Mouse (Mus musculus): Measurements from ENCODE around the gene Gm7271.

The Gm7271 gene

DNA sequence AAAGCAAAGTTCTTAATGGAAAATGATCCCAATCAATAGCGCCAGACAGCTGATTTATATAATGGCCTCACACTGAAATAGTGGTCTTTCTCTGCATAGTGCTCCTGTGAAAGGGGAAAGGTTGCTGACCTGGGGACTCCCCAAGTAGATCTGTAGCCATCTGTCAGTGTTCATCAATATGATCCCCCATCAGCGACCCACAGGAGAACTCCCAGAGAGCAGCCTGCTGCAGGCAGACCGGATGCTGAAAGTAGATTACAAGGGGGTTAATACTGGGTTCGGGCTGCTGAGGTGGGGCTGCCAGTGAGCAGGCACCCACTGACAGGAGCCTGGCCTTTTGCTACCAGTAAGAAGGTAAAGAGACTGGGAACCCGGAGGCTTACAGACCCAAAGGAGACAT, at the start of gene Gm7271:
Gene Gm7271, plus strand, starts transcription at position 230 of the 400 bp plus-strand sequence.
- no peak for DNase-seq

DNA sequence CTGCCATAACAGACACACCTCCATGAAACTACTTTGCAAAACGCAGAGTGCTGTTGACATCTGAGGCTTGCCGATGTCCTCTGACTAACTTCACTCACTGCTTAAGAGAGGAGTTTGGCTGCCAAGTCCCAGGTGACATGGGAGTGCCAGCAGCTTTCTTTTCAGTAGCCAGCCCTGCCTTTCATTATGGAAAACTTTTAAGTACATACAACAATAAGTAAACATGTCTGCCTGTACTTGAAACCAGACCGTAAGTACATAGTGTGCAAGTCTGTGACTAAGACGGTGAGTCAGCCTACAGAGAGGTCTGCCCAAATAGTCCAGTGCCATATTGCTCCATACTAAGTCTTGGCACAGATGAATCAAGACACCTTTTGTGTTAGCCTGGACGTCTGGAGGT, 46.7 kb upstream of the Gm7271 start:
- no peak for DNase-seq

DNA sequence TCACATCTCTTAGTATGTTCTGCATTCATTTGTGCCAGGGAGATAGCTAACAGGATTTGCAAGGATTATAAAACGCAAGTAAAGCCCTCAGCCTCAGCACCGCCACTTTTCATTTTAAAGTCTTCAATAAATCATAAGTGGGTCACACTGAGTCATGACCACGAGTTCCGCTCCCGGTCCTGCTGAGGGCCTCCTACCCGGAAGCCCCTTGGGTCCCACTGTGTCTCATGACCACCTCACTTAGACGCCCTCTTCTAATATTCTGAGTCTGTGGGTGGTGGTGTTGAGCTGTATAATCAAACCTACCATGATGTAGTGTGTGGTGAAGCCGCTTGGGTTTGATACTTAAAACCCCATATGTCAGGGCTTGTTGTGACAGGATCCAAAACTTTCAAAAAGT, 46.1 kb upstream of the Gm7271 start:
- no peak for DNase-seq

DNA sequence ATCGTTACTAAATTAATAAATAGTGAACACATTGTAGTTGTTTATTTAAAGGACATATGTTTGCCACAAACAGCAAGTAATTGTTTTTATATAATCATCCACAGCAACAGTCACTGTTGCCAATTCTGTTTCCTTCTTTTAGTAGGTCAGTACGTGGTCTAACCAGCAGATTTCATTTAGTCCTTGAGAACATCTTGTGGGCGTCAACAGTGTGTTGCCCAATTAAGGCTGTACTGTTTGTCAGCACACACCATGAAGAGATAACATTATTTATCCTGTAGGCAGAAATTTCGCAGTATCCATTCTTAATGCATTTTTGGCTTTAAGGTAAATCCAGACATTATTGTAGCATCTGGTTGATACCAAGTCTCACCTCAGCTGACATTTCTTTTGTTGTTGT, 42.4 kb upstream of the Gm7271 start:
- no peak for DNase-seq

DNA sequence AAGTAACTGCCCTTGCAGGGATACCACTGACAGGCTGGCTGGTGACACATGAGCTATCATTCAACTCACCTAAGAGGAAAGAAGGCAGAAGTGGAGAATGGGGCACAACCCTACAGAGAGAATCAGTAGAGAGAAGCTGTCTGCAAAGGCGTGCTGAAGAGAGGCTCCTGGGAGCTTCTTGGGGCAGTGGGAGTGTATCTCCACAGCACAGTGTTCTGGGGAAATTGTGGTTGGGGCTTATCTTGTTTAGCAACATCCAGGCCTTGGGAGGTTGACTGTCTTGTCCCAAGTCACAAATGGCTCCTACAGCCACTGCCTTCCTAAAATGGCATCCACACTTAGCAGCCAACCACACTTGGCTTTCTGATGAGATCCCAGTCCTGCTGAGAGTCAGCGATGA, 8.9 kb upstream of the Gm7271 start:
- DNase-seq = no peak

DNA sequence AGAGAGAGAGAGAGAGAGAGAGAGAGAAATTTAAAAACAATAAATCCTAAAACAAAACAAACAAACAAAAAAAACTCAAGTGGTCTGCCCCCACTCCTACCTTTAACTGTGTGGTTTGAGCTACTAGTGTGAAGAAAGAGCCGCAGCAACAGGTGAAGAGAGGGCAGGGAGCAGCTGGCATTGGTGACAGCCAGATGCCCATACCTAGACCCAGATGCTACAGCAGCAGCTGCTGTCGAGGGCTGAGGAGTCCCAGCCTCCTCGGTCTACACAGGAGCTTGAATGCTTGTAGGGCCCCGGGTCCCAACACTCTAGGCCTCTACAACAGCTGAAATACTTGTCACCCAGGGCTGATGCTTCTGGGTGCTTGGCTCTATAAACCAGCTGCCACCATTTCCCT, 7.0 kb upstream of the Gm7271 start:
- no peak for DNase-seq

DNA sequence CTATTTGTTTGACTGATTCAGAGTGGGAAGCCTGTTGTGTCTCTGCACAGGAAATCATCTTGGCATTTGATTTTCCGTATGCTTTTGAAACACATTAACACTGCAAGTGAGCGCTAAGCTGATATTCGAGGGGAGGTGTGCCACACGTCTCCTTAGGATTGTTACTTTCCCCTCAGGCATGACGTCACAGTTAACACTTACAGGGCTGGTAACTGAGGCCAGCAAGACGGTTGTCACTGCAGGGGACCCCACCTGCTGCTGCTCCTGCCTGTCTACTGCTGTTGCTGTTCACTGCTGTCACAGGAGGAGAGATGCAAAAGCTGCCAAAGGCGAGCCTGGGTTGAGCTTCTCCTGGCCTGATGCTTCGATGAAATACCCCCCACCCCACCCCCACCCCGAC, 6.1 kb upstream of the Gm7271 start:
- no peak for DNase-seq

DNA sequence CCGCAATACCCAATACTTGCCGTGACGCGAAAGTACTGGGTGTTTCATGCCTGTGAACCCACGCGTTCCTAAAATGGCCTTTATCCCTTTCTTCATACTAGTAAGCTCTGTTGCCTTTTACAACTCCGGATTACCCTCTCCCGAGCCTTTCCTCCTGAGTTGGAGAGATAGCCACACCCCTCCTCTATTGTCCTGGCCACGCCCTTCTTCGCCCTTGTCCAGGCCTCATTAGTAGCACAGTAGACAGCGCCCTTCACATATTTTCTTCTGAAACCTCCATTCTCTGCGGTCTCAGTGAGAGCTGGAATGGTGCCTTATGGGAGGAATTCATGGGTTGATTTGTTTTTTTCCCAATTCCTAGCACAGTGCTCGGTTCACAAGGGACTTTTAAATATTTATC, 11.3 kb downstream of the Gm7271 start:
- DNase-seq = no peak

DNA sequence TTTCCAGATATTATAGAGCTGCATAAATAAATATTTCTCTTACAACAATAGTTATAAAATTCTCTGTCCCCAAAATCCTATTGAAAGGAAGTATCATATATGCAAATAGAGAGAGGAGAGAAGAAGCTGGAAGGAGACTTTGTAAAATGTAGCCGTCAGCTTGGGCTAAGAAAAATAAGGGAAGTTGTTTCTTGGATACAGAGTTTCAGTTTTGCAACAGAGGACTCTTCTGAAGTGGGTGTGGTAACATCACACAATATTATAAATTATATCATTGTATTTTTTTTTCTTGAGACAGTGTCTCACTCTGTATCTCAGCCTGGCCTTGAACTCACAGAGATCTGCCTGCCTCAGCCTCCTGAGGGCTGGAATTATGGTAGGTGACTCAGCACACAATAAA, 38.6 kb downstream of the Gm7271 start:
- DNase-seq = no peak

DNA sequence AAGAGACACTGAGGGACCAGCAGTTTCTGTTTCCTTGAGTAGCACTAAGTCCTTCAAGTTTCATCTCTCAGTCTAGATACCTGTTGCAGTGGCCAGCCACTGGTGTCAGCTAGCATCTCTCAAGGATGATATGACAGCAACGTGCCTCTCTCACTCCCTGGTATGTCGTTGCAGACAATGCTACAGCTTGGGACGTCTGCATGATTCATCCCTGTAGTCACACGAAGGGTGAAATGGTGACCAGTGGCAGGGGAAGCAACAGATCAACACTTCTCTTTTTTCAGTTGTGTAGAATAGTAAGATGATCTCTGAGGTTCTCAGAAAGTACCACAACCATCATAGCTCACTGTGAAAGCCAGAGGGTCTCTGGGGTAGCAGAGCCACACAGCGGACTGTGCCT, 40.8 kb downstream of the Gm7271 start:
- no peak for DNase-seq

DNA sequence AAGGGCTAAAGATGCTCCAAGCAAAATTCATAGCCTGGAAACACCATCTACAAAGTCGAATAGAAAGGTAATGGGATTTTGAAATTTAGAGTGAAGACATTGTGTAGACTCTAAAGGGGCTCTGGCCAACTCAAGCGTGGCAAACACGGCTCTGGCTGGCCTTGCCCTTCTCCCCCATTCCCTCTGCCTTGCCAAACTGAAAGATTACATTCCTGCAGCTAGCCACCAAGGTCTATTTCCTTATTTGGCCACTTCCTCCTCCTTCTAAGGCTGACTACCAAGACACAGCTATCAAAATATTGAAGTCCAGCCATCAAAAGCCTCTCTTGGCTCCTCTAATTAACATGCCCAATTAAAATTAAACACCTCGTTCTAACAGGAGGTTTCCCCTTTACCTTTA, 41.2 kb downstream of the Gm7271 start:
- DNase-seq = no peak

DNA sequence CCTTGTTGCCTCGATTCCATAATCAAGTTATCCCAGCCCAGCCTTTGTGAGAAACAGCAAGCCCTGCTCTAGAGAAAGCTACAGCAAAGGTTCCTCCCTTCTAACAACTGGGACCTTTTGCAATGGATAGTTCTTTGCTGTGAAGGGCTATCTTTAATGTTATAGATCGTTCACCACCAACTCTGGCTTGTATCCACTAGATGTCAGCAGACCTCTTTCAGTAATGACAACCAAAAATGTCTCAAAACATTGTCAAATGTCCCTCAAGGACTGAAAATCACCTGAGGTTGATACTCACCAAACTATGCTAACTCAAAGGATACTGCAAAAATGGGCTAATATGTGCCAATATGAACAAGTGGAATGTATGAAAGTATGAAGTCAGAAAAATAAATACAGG, 42.0 kb downstream of the Gm7271 start:
- DNase-seq = no peak

DNA sequence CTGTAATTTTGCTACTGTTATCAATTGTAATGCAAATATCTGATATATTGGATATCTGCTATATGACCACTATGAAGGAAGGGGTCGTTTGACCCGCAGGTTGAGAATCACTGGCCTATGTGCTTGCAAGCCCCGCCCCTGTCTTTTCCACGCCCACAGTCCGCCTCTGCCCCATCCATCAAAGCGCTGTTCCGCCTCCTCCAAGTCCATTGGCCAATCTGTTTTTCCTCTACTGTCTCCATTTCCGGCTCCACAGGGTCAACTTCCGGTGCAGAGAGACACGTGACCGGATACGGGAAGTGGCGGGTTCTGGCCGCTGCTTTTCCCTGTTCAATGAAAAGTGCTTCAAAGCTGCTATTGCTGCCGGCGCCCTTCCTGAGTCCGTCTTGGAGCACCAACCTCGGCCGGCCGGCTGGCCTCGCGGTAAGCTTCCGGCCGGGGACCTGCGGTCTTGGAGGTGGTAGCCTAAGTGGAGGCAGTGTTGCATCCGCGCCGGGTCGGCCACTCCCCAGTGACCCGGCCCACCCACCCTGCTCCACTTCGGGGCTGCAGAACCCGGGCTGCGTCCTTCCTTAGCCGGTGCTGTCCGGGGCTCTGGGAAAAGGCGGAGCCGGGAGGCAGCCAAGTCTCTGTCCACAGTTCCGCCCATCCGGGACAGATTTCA, 45.3 kb downstream of the Gm7271 start, which contains the start of gene Exoc1:
Gene Exoc1, plus strand, starts transcription at position 272 of the 664 bp plus-strand sequence.
- DNase-seq = peak; percentile 92

DNA sequence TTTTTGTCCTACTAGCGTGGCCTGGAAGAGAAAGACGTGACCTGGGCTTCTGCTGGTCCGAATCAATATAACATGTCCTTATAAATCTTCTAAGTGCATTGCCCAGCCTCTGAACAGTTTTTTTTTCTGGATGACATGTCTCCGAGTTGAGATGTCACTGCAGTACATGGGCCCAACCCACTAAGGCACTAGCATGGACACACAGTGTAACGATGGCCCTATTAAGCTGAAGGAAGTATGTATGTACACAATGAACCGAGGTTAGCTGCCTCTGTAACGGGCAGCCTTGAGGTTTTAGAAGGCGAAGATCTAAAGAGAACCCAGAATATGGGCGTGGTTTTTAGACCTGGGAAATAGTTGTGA, 45.8 kb downstream of the Gm7271 start:
- no peak for DNase-seq

DNA sequence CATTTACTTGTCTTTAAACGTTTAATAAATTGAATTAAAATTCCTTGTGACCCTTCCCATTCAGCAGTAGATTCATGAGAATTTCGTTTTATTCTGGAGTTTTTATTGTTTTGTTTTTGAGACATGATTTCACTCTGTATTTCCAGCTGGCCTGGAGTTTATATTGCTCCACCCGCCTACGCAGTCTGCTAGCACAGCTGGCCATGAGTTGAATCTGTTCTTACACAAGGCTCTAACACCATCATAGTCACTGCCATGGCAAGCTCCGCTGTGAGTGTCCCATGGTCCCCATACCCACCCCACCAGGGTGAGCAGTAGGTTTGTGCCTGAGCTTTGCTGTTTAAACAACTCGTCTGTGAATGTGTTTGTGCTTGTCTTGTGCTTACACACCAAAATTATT, 49.3 kb downstream of the Gm7271 start:
- no peak for DNase-seq

DNA sequence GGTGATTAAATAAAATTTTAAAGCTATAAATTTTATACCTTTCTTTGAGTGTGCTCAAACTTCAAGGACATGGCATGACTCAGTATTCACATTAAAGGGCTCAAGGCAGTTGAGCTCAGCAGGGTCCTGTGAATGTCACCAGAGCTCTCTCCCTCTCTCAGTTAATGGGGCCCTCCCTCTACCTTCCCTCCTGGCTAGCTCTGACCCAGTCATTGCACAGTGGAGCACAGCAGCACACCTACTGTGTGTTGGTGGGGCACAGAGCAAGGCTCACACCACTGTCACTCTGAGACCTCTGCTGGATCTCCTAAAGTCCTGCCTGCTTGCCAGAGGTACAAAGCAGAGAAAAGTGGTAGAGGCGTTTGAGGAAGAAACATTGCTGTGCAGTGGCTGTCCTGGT, 52.4 kb downstream of the Gm7271 start:
- no peak for DNase-seq

DNA sequence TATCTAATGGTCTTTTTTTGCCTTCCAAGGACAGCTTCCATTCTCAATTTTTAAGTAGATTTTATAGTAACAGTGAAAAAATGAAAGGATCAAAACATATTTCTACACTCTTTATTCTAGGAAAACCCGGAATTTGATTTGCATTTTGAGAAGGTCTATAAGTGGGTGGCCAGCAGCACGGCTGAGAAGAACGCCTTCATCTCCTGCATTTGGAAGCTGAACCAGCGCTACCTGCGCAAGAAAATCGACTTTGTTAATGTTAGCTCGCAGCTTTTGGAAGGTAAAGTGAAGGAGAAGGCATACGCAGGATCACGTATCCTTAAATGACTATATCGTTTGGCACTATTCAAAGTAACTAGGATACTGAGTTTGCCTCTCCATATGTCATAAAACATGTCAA, 53.7 kb downstream of the Gm7271 start:
- DNase-seq = no peak

DNA sequence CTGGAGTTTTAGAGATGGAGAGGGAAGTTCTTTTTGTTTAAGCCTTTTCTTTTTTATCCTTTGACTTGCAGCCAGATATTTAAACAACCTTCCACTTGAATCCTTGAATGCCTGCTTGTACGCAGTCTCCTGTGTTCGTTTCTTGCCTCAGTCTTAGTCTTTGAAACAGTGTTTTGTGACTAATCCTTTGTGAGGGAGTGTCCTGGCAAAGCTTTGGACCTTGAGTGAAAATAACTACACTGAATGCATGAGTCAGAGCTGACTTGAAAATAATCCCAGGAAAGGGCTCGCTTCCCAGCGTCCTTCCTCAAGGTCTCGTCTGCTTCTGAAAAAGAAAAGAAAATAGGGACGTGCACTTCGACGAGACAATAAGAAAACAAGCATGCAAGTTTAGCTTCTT, 56.3 kb downstream of the Gm7271 start:
- no peak for DNase-seq

DNA sequence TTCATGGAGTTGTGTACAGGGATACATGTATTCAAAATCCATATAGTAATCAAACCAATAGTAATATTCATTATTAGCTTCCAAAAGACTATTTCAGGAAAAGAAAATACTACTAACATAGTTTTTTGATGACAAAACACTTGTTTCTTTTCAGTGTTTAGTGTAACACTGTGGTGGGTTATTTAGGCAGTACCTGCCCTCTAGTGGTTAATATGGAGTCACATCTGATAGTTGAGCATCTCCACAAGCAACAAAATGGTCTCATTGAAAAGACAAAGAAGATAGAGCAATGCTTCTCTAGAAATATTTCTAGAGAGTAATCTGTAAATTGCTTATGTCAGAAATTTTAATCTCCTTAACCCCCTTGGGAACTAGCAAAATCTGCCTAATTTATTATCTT, 57.0 kb downstream of the Gm7271 start:
- no peak for DNase-seq

DNA sequence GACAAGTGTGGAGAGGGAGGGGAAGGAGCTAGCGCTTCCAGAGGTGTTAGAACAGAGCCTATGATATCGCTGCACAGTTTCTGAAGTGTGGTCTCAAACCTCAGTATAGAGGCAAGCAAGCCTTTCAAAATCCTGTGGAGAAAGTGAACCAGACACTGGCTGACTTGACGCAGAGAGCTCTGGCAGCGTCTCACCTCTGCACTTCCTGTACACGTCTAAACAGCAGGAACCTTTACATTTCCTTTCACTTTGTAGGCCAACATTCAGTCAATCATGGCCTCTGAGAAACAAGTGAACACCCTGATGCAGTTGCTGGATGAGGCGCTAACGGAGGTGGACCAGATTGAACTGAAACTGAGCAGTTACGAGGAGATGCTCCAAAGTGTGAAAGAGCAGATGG, 59.4 kb downstream of the Gm7271 start:
- DNase-seq = no peak

DNA sequence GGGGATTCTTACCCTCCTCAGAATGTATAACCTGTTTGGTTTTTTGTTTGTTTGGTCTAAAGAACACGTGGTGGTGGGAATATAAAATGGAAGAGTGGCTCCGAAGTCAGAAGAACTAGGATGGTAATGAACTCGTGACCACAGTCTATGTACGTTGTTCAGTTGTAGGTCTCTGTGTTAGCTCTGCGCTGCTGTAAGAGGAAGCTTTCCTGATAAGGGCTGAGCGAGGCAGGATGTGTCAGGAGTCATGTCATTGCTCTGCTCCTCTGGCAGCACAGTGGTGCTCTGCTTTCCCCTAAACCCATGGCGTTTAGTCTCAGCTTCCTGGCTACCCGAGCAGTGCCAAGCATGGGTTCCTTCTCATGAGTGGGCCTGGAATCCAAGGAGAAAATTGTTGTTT, 66.6 kb downstream of the Gm7271 start:
- no peak for DNase-seq

DNA sequence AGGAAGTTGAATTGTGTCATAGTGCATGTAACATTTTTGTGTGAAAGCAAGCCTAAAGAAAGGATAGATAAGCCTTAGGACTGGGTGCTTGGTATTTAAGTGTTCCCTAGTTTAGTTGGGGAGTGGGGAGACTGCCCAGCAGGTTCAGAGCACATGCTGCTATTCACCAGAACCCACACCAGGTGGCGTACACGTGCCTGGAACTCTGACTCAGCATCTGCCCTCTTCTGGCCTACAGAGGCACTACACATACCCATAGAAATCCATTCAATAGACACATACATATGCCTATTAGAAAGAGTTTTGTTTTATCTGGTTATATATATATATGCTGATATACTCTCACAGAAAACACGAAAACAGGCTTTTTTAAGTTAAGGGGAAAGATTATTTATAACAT, 81.5 kb downstream of the Gm7271 start:
- peak; percentile 73 for DNase-seq

Measured in liver (tissue).